ENCODE assay signal across 25 mouse cellular contexts in genomic region chr5:117376331-117376761, GRCm38 (mm10). TPM values are rescaled to one million over a fixed set of nuclear protein-coding genes. Genes with fewer than 3 reads are reported as not detected.
DNase-seq lines count a peak whose midpoint lies in the region; ATAC-seq lines count a peak whose summit lies in the region.
"Had no signal": no experiment of that assay in that cellular context is flagged by ENCODE, and none has a peak within 500 bp of the region (broad histone marks: within the 10 kb centered on the region; RNA-seq: fewer than 3 reads in every experiment).

No protein-coding gene starts in this region.

- H3K4me2 ChIP-seq in liver, embryonic 11.5 days, result no peak overlapping the region
- H3K4me2 ChIP-seq: embryonic facial prominence, embryonic 15.5 days; heart, embryonic 13.5 days; hindbrain, embryonic 12.5 days; midbrain, embryonic 11.5 days had no signal

- no peaks in the 10 kb centered on the region for H3K27me3 ChIP-seq in liver, embryonic 11.5 days (replicated peaks; ENCODE audit: control insufficient read depth, insufficient read depth, low read length)
- H3K27me3 ChIP-seq: embryonic facial prominence, embryonic 15.5 days; heart, embryonic 13.5 days; hindbrain, embryonic 12.5 days had no signal

- H3K4me3 ChIP-seq in liver, embryonic 11.5 days (ENCODE audit: low read depth, low read length), result no peak overlapping the region
- H3K4me3 ChIP-seq: embryonic facial prominence, embryonic 15.5 days; heart, adult 2 months; heart, embryonic 13.5 days; hindbrain, embryonic 12.5 days had no signal

- no peak overlapping the region for H3K27ac ChIP-seq in liver, embryonic 11.5 days (ENCODE audit: low read depth, low read length)
- H3K27ac ChIP-seq: embryonic facial prominence, embryonic 15.5 days; heart, adult 2 months; heart, embryonic 13.5 days; hindbrain, embryonic 12.5 days; kidney, postnatal 0 days had no signal

- intact Hi-C loops in heart, postnatal 25 days (cut with DNase I), result no loop called here

- peaks cover 20% of the 10 kb centered on the region for H3K36me3 ChIP-seq in liver, embryonic 11.5 days (ENCODE audit: control insufficient read depth, insufficient read depth, low read length)

- peak; percentile 53 for ATAC-seq in frontal cortex, adult (ENCODE audit: low TSS enrichment)
- ATAC-seq in liver, embryonic 11.5 days (replicated peaks; ENCODE audit: low FRiP score), result no peak
- ATAC-seq: forebrain, embryonic 14.5 days; liver, postnatal 0 days had no signal

- WGBS in liver, embryonic 11.5 days, result 85% methylated on average over 11 of the region's 11 CpGs

- H3K9ac ChIP-seq in liver, embryonic 11.5 days (ENCODE audit: low read depth, low read length), result no peak overlapping the region
- H3K9ac ChIP-seq: embryonic facial prominence, embryonic 15.5 days; heart, embryonic 13.5 days; hindbrain, embryonic 12.5 days; liver, postnatal 0 days had no signal

- DNase-seq in frontal cortex, postnatal 25 days (ENCODE audit: low spot score in 2 of 2), result no peak
- DNase-seq in left cerebral cortex, adult 18-20 months (ENCODE audit: low spot score in 2 of 2), result peak; percentile 60 to 65
- no peak for DNase-seq in left cerebral cortex, adult 8-10 months (ENCODE audit: low spot score in 2 of 2)
- DNase-seq in brain, adult 2 months (ENCODE audit: low read depth, low spot score), result peak; percentile 75
- peak; percentile 56 for DNase-seq in right cerebral cortex, postnatal 25 days
- no peak for DNase-seq in liver, embryonic 11.5 days (ENCODE audit: low spot score)
- no peak for DNase-seq in heart, postnatal 25 days (ENCODE audit: low spot score)
- DNase-seq: adrenal gland, postnatal 14 days; cerebellum, adult 8-10 months; cerebellum, postnatal 36 days; gastrocnemius, postnatal 25 days; heart, adult 2 months; heart, postnatal 14 days; kidney, adult 18-20 months; liver, postnatal 0 days; lung, postnatal 10 days; thymus, adult 18-20 months; thymus, postnatal 36 days had no signal

- H3K4me1 ChIP-seq in liver, embryonic 11.5 days (replicated peaks; ENCODE audit: control insufficient read depth, insufficient read depth, low read length), result no peaks in the 10 kb centered on the region
- H3K4me1 ChIP-seq: embryonic facial prominence, embryonic 15.5 days had no signal

- H3K9me3 ChIP-seq in liver, embryonic 11.5 days (ENCODE audit: control insufficient read depth, low read length), result no peaks in the 10 kb centered on the region
- H3K9me3 ChIP-seq: embryonic facial prominence, embryonic 15.5 days; heart, embryonic 13.5 days; hindbrain, embryonic 12.5 days had no signal

RNA-seq across cellular contexts. Expression of gene Rfc5, which starts 12.5 kb away (rescaled TPM):
- 10 to 100 TPM; 13.0 to 18.8 TPM for total RNA-seq in left cerebral cortex, adult 18-20 months (2021)
- total RNA-seq in left cerebral cortex, adult 8-10 months (2022), result 10 to 100 TPM; 11.6 to 18.0 (median 16.3) TPM
- 121 and 131 TPM in 2 replicates for polyA plus RNA-seq in liver, embryonic 11.5 days (2014; fragmentation: Nextera tagmentation; extraction: Ambion mirVana)
- total RNA-seq in heart, postnatal 25 days (2021), result 1 to 10 TPM; 2.9 to 6.0 TPM

RNA-seq across cellular contexts. Expression of gene Wsb2, which starts 19.2 kb away (rescaled TPM):
- 100 to 1,000 TPM; 305 to 313 TPM for total RNA-seq in left cerebral cortex, adult 18-20 months (2021)
- total RNA-seq in left cerebral cortex, adult 8-10 months (2022), result 100 to 1,000 TPM; 263 to 297 (median 279) TPM
- polyA plus RNA-seq in liver, embryonic 11.5 days (2014; fragmentation: Nextera tagmentation; extraction: Ambion mirVana), result 36.3 and 45.8 TPM in 2 replicates
- 10 to 100 TPM; 98.6 to 98.9 TPM for total RNA-seq in heart, postnatal 25 days (2021)

RNA-seq across cellular contexts. Expression of gene Ksr2, which starts 37.5 kb away (rescaled TPM):
- total RNA-seq in left cerebral cortex, adult 18-20 months (2021), result 10 to 100 TPM; 33.2 to 35.2 TPM
- total RNA-seq in left cerebral cortex, adult 8-10 months (2022), result 10 to 100 TPM; 40.3 to 43.9 (median 41.3) TPM
- 0.01 and 0.17 TPM in 2 replicates for polyA plus RNA-seq in liver, embryonic 11.5 days (2014; fragmentation: Nextera tagmentation; extraction: Ambion mirVana)
- not detected for total RNA-seq in heart, postnatal 25 days (2021)

RNA-seq across cellular contexts. Expression of gene Vsig10, which starts 57.5 kb away (rescaled TPM):
- 1 to 10 TPM; 1.8 to 2.2 TPM for total RNA-seq in left cerebral cortex, adult 18-20 months (2021)
- total RNA-seq in left cerebral cortex, adult 8-10 months (2022), result 1 to 10 TPM; 1.7 to 3.6 (median 2.1) TPM
- polyA plus RNA-seq in liver, embryonic 11.5 days (2014; fragmentation: Nextera tagmentation; extraction: Ambion mirVana), result 1.4 and 2.2 TPM in 2 replicates
- 10 to 100 TPM; 11.1 to 12.9 TPM for total RNA-seq in heart, postnatal 25 days (2021)

Comparison
In these comparisons a context has a peak if more than half of its experiments do, and no peak if none do; other contexts are left out.
1. DNase-seq: peak in left cerebral cortex, adult 18-20 months (2 of 2), brain, adult 2 months (single experiment) and right cerebral cortex, postnatal 25 days (single experiment); none in frontal cortex, postnatal 25 days (0 of 2), left cerebral cortex, adult 8-10 months (0 of 2), liver, embryonic 11.5 days (single experiment) and heart, postnatal 25 days (single experiment).
2. RNA of gene Ksr2, which starts 37.5 kb away (total RNA-seq): 40.3 to 43.9 TPM in left cerebral cortex, adult 8-10 months and 33.2 to 35.2 TPM in left cerebral cortex, adult 18-20 months; not detected in heart, postnatal 25 days; every median in the first group is over 10 times any median in the second.